Mouse (Mus musculus) liver, postnatal 0 days (tissue): ENCODE data around the gene Pabpc1l. TPM values are rescaled to one million over a fixed set of nuclear protein-coding genes. Genes with fewer than 3 reads are reported as not detected.

Experiments used
- ATAC-seq: fragments of 200-750 bp; cut with Nextera tagmentation; 2 replicates; pipeline ENCODE4 v1.8.0; 2017; ENCODE audit warnings: mild to moderate bottlenecking, moderate library complexity
- DNase-seq: peaks from one replicate; pipeline ENCODE4 v3.0.0-alpha.2; 2016
- H3K27ac ChIP-seq: fragments of 300-500 bp; sonication (generic); 2 replicates; pipeline ENCODE4 v1.5.1; 2014; ENCODE audit warnings: antibody characterized with exemption, moderate library complexity, mild to moderate bottlenecking, low read depth
- H3K27me3 ChIP-seq: fragments of 300-500 bp; sonication (generic); 2 replicates; pipeline ENCODE4 v1.6.1; 2014; ENCODE audit warnings: low read length, control low read depth, mixed read lengths; ENCODE audit not compliant: insufficient read depth
- H3K36me3 ChIP-seq: fragments of 300-500 bp; sonication (generic); replicated peaks from 2 replicates; pipeline ENCODE4 v1.6.1; 2014; ENCODE audit warnings: mild to moderate bottlenecking, control low read depth, low read length, moderate library complexity, mixed read lengths; ENCODE audit not compliant: insufficient read depth
- H3K4me1 ChIP-seq: fragments of 300-500 bp; sonication (generic); 2 replicates; pipeline ENCODE4 v1.6.1; 2014; ENCODE audit warnings: antibody characterized with exemption, mild to moderate bottlenecking, control low read depth; ENCODE audit not compliant: insufficient read depth
- H3K4me2 ChIP-seq: fragments of 300-500 bp; sonication (generic); 2 replicates; pipeline ENCODE4 v1.6.1; 2014; ENCODE audit warnings: low read depth, mild to moderate bottlenecking, low read length, moderate library complexity, mixed read lengths
- H3K4me3 ChIP-seq: fragments of 300-500 bp; sonication (generic); 2 replicates; pipeline ENCODE4 v1.5.1; 2014; ENCODE audit warnings: low read depth, low read length
- H3K9ac ChIP-seq: fragments of 300-500 bp; sonication (generic); replicated peaks from 2 replicates; pipeline ENCODE4 v1.6.1; 2014; ENCODE audit warnings: mild to moderate bottlenecking, moderate library complexity
- H3K9me3 ChIP-seq: fragments of 300-500 bp; sonication (generic); 2 replicates; pipeline ENCODE4 v1.6.1; 2016; ENCODE audit warnings: mild to moderate bottlenecking, control low read depth, low read length, mixed read lengths
- CTCF ChIP-seq: sonication (generic); IDR thresholded peaks from 2 replicates; pipeline ENCODE4 v1.5.1; 2016; ENCODE audit warnings: antibody characterized with exemption, low read depth
- EP300 ChIP-seq: IDR thresholded peaks from 2 replicates; pipeline ENCODE4 v1.6.1; 2016; ENCODE audit warnings: antibody characterized with exemption, low read depth, mild to moderate bottlenecking
- WGBS: fragments of 180-500 bp; shearing (Covaris S2); extraction: QIAGEN DNeasy Blood & Tissue Kit; methylation state at CpG from one replicate; pipeline ENCODE4 v1.1.7; 2014; ENCODE audit not compliant: insufficient replicate concordance; 5-methylcytosine and 5-hydroxymethylcytosine counted together
- polyA plus RNA-seq: library from polyadenylated mRNA; unstranded; fragments of >200 nt; fragmentation: Nextera tagmentation; extraction: Ambion mirVana; gene quantifications from 2 replicates; pipeline ENCODE4 v1.2.1, GENCODE M21; 2015

Pabpc1l gene
- polyA plus RNA-seq, 1 experiment from 2014 or later, result 0.46 TPM

- H3K27ac ChIP-seq, result peak overlapping the region; percentile 81
- peak; percentile 52 for DNase-seq
Observed at GRCm38 (mm10) chr2:164075088-164075487, 49.8 kb downstream of the Pabpc1l start.

GRCm38 (mm10) chr2:164076874-164077425, 51.7 kb downstream of the Pabpc1l start:
- WGBS, result 80% methylated on average over 8 of the region's 8 CpGs
- Histone ChIP-seq H3K4me2 (no peak overlapping the region; the same call in 1 of the 2 replicates), H3K9ac (no peak overlapping the region), H3K36me3 (peaks cover 25% of the 10 kb centered on the region), H3K4me3 (no peak overlapping the region), H3K27ac (no peak overlapping the region), H3K27me3 (no peaks in the 10 kb centered on the region), H3K4me1 (peaks cover 22% of the 10 kb centered on the region), H3K9me3 (no peaks in the 10 kb centered on the region)
- ATAC-seq, result no peak
- DNase-seq, result no peak
- no peak for TF ChIP-seq CTCF
- TF ChIP-seq EP300, result no peak

More at GRCm38 (mm10) chr2:164075088-164075487, 49.8 kb downstream of the Pabpc1l start:
- Histone ChIP-seq H3K36me3 (peaks cover 7% of the 10 kb centered on the region), H3K27me3 (no peaks in the 10 kb centered on the region), H3K4me1 (peaks cover 25% of the 10 kb centered on the region), H3K4me3 (peak overlapping the region; percentile 90), H3K4me2 (peak overlapping the region; percentile 90), H3K9me3 (no peaks in the 10 kb centered on the region), H3K9ac (peak overlapping the region; percentile 87)
- TF ChIP-seq CTCF (no peak), EP300 (no peak)
- ATAC-seq, result no peak
- 10% methylated on average over 5 of the region's 5 CpGs for WGBS

GRCm38 (mm10) chr2:164077875-164078274, 52.6 kb downstream of the Pabpc1l start:
- Histone ChIP-seq H3K36me3 (peaks cover 32% of the 10 kb centered on the region), H3K4me2 (peak overlapping the region; percentile 33), H3K4me1 (peaks cover 22% of the 10 kb centered on the region), H3K27me3 (no peaks in the 10 kb centered on the region), H3K4me3 (no peak overlapping the region), H3K9me3 (no peaks in the 10 kb centered on the region), H3K9ac (no peak overlapping the region; the same call in 1 of the 2 replicates), H3K27ac (peak overlapping the region; percentile 50)
- WGBS, result 48% methylated on average over 5 of the region's 5 CpGs
- ATAC-seq (no peak), DNase-seq (no peak)
- TF ChIP-seq EP300 (no peak), CTCF (no peak)

- 57% methylated on average over 6 of the region's 6 CpGs for WGBS
- no peak for ATAC-seq
- Histone ChIP-seq H3K4me2 (no peak overlapping the region), H3K4me1 (peaks cover 24% of the 10 kb centered on the region), H3K36me3 (peaks cover 35% of the 10 kb centered on the region), H3K9ac (no peak overlapping the region), H3K27me3 (no peaks in the 10 kb centered on the region), H3K4me3 (no peak overlapping the region), H3K27ac (no peak overlapping the region), H3K9me3 (no peaks in the 10 kb centered on the region)
- TF ChIP-seq EP300 (no peak), CTCF (no peak)
- DNase-seq, result no peak
Observed at GRCm38 (mm10) chr2:164079488-164079887, 54.2 kb downstream of the Pabpc1l start.

- H3K27ac ChIP-seq, result no peak overlapping the region
- DNase-seq, result no peak
- WGBS, result 90% methylated on average over 10 of the region's 10 CpGs
Observed at GRCm38 (mm10) chr2:164081577-164081976, 56.3 kb downstream of the Pabpc1l start.

GRCm38 (mm10) chr2:164082175-164082574, 56.9 kb downstream of the Pabpc1l start:
- H3K27ac ChIP-seq, result peak overlapping the region; percentile 86
- no peak overlapping the region for H3K9ac ChIP-seq
- peaks cover 13% of the 10 kb centered on the region for H3K4me1 ChIP-seq
- peaks cover 54% of the 10 kb centered on the region for H3K36me3 ChIP-seq
- DNase-seq (no peak), ATAC-seq (no peak)
- WGBS, result 77% methylated on average over 10 of the region's 10 CpGs
- H3K4me2 ChIP-seq, result no peak overlapping the region
- H3K27me3 ChIP-seq, result no peaks in the 10 kb centered on the region
- no peak overlapping the region for H3K4me3 ChIP-seq
- no peaks in the 10 kb centered on the region for H3K9me3 ChIP-seq
- TF ChIP-seq EP300, result no peak
- TF ChIP-seq CTCF, result no peak

More at GRCm38 (mm10) chr2:164081577-164081976, 56.3 kb downstream of the Pabpc1l start:
- Histone ChIP-seq H3K9ac (no peak overlapping the region), H3K4me3 (no peak overlapping the region), H3K9me3 (no peaks in the 10 kb centered on the region), H3K4me1 (peaks cover 18% of the 10 kb centered on the region), H3K36me3 (peaks cover 49% of the 10 kb centered on the region), H3K4me2 (no peak overlapping the region), H3K27me3 (no peaks in the 10 kb centered on the region)
- ATAC-seq, result no peak
- TF ChIP-seq EP300 (no peak), CTCF (no peak)
